Mouse (Mus musculus) cerebral cortex, adult 2 months (tissue): ENCODE data around the gene Trrap.

Experiments used
- WGBS: fragments of 180-500 bp; shearing (Covaris S2); methylation state at CpG from one replicate; pipeline ENCODE4 v1.1.7; 2018; 5-methylcytosine and 5-hydroxymethylcytosine counted together

Trrap gene

DNA sequence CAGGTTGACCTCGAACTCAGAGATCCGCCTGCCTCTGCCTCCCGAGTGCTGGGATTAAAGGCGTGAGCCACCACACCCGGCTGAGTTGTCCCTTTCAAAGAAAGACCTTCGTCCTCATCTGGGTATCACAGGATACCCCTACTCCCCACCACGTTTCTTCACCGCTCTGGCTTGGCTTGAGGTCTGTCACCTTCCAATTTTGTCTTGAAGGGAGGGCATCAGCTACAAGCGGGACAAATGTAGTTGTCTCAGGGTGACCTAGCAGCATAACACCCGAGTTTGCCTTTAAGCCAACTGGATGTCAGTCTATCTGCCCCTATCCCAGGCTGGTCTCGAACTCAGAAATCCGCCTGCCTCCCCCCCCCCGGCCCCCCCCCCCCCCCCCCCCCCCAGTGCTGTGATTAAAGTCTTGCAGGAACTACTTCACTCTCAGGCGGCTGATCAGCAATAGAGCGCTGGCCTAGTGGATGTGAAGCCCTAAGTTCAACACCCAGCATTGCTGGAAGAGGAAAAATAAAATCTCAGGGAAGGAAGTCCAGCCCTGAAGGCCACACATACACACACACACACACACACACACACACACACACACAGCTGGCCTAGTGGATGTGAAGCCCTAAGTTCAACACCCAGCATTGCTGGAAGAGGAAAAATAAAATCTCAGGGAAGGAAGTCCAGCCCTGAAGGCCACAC lies at the start of gene Trrap:
Trrap (plus strand) TSS at position 627 of the 693 bp plus-strand sequence.
- 64% methylated on average over 15 of the region's 15 CpGs for WGBS

- 23% methylated on average over 6 of the region's 6 CpGs for whole genome bisulfite sequencing
Observed at GRCm38 (mm10) chr5:144719781-144720180, 47.8 kb upstream of the Trrap start.

DNA sequence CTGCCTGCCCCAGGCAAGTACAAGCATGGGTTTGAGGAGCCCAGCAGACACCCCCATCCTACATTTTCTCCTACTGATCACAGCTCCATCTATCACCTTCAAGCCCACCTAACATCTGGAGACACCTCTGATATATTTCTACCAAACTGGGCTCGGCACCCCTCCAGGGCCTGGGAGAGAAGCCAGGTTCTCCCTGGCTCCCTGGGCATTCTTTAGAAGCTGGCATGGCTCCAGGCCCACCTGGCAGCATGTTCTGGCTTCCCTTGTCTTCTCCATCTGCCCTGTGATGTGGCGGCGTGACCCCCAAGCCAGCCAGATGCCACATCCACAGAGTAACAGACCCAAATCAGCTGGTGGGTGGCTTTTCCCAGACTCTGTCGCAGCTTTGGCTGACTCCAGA lies 47.3 kb upstream of the Trrap start:
- 49% methylated on average over 4 of the region's 4 CpGs for WGBS

DNA sequence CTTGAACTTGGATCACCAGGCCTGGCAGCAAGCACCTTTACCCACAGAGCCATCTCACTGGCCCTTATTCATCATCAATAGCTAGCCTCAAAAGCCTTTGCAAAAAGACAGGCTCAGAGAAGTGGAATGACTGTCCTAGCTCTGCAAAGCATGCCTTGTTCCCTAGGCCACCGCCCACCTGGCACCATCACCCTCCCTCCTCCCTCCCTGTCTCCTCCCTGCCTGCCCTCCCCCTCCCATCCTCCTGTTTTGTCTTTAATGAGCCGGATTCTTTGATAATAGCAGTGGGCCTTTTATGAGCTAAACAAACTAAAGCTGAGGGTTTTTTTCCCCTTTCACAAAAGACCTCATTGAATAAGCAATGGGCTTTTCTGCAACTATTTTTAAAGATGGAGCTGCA lies 42.6 kb upstream of the Trrap start:
- 45% methylated on average over 2 of the region's 2 CpGs for WGBS

- 87% methylated on average over 3 of the region's 3 CpGs for WGBS
Observed at GRCm38 (mm10) chr5:144725554-144725953, 42.0 kb upstream of the Trrap start.

- WGBS = 8% methylated on average over 9 of the region's 9 CpGs
Observed at GRCm38 (mm10) chr5:144727119-144727518, 40.4 kb upstream of the Trrap start.

DNA sequence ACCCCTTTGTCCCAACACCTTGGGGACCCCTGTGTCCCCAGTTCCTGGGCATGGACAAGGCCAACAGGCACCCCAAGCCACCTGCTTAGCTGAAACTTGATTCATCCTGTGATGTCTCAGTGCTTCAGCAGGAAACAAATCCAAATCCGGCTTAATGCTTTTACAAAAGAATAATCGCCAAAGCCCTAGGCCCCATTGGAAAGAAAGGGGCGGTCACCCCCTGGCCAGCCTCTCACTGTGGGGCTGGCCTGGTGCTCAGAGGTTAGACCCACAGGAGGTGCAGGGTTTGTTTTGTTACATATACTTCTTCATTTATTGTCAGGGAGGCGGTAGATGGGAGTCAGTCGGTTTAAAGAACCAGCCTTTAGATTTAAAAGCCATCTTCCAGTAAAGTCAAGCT lies 39.3 kb upstream of the Trrap start:
- 54% methylated on average over 5 of the region's 5 CpGs for WGBS

GRCm38 (mm10) chr5:144729216-144729615 lies 38.3 kb upstream of the Trrap start:
- WGBS = 82% methylated on average over 8 of the region's 8 CpGs

DNA sequence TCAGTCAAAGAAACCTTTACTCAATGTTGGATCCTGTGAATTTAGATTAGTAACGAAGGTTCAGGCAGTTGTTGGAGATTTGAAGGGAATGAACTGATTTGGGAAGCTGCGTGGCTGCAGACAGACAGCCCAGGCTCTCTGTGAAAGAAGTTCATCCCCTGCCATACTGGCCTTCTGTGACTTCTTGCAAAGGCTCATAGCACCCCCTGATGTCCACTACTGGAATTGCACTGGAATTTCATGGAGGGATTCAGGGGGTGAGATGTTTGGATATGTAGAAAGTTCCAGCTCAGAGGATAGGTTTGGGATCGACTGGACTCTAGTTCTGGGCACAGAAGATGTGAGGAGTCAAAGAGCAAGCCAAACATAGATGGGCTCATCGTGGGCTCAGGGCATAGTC lies 33.6 kb upstream of the Trrap start:
- 26% methylated on average over 4 of the region's 4 CpGs for WGBS

DNA sequence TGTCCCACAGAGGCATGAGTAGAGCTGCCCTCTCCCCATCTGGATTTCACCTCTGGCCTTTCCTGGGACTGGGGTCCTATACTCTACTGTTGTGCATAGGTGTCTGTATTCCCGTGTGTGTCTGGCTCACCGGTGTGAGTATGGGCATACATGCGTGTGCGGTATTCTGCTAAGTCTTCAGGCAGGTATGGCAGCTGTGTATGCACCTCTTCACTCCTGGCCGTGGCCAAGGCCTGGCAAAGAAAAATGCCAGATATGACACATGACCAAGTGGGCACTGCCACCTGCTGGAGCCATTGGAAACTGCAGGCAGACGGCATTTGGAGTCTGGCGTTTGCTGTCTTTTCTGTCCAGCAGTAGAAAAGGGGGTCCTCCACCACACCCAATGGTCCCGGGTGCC lies 32.6 kb upstream of the Trrap start:
- WGBS = 24% methylated on average over 8 of the region's 8 CpGs

DNA sequence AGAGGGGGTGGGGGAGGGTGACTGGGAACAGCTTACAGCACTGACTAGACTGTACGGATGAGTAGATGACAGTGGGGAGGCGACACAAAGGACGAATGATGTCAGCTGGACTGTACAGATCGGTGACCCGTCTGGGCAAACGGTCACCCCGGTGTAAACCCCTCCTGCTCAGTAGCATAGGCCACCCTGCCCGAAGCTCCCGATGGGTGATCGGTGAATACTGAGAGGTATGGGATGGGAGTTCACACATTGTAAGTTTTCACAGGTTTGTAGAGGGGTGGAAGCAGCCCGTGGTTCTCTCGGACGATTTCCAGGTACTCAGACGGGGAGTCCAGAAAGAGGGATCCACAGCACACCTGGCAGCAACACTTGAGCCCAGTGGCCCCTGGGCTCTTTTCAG lies 30.4 kb upstream of the Trrap start:
- 86% methylated on average over 14 of the region's 14 CpGs for WGBS

GRCm38 (mm10) chr5:144752432-144752831 lies 15.1 kb upstream of the Trrap start:
- WGBS = 27% methylated on average over 5 of the region's 5 CpGs

GRCm38 (mm10) chr5:144753041-144753440 lies 14.5 kb upstream of the Trrap start:
- WGBS = 44% methylated on average over 7 of the region's 7 CpGs

DNA sequence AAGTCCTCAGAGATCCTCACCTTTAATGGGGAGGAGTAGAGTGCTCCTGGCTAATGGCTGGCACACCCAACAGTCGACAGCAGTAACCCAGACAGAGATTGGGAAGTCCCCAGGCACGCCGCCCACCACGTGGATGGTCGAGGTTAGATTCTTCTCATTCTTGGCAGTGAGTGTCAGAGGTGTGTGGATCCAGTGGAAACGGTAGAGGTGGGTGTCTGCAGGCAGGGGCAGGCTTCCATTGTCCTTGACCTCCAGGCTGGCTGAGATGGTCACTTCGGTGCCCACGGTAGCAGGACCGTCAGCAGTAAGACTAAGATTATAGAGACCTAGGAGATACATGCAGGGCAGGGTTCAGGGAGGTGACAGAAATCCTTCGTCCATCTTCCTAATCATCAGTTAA lies 12.3 kb upstream of the Trrap start:
- WGBS = 80% methylated on average over 10 of the region's 10 CpGs

DNA sequence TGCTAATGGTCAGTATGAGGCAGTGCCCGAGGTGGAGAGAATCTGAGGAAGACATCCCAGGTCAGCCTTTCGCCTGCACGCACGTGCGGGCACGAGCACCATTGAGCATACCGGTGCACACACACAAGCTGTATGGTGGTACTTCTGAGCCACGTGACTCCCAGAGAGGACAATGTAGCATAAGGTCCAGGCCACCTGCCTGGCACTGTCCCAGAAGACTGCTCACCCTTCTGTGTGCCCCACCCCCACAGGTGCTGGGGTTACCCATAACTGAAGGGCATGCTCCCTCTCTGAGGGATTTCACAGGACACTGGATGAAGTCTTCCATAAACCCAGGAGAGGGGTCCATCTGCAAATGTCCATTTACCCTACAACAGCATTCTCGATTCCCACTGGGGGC lies 10.1 kb upstream of the Trrap start:
- WGBS = 90% methylated on average over 9 of the region's 9 CpGs

- WGBS = 14% methylated on average over 8 of the region's 8 CpGs
Observed at GRCm38 (mm10) chr5:144758422-144758821, 9.1 kb upstream of the Trrap start.

- 2% methylated on average over 38 of the region's 38 CpGs for WGBS
Observed at GRCm38 (mm10) chr5:144761161-144761868, 6.2 kb upstream of the Trrap start, which contains the start of gene Tmem130. Tmem130 (minus strand) TSS chr5:144761818.

GRCm38 (mm10) chr5:144766026-144766425 lies 1.5 kb upstream of the Trrap start:
- 64% methylated on average over 7 of the region's 7 CpGs for WGBS

DNA sequence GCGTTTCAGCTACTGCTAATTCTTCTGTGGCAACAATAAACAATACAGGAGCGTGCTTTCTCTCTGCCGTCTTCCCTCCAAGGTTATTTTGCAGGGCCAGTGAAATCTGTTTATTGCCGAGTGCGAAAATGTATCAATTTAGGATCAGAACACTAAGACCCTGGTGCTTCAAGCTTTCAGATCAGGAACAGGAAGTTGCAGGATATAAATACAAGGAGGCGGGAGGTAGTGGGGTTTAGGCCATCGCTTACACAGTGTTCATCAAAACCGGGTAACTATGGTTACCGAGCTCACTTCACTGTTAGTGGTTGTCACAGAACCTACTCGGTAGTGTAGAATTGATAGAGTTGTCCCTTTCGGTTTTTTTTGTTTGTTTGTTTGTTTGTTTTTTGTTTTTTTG lies 886 bp upstream of the Trrap start:
- 54% methylated on average over 11 of the region's 11 CpGs for WGBS

- WGBS = under 1% methylated on average over 92 of the region's 92 CpGs
Observed at GRCm38 (mm10) chr5:144767911-144768841, 644 bp downstream of the Trrap start.

DNA sequence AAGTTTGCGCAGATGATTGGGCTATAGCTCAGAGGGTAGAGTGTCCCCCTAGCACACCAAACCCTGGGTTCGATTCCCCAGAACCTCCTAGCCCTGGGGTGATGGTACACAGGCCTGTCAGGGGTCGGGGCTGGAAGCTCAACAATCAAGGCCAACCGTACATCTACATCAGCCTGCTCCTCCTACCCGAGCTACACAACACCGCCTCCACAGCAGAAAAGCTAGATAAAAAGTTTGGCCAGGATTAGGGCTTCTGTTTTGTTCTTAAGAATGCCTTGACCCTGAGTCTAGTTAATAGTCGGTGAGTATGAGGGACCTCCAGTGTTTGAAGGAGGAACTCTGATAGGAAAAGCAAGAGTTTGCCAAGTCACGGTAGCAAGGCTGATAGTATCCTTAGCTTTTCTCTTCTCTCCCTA lies 1.5 kb downstream of the Trrap start:
- WGBS = 12% methylated on average over 8 of the region's 8 CpGs

- 92% methylated on average over 6 of the region's 6 CpGs for WGBS
Observed at GRCm38 (mm10) chr5:144773231-144773630, 5.7 kb downstream of the Trrap start.
